Mouse (Mus musculus) kidney, embryonic 14.5 days (tissue): Measurements from ENCODE around the gene Adap1. TPM values are rescaled to one million over a fixed set of nuclear protein-coding genes. Genes with fewer than 3 reads are reported as not detected.
A peak's percentile ranks its signal among the peaks of the same experiment; 100 is the strongest.

Experiments
- ATAC-seq: fragments of 200-750 bp; cut with Nextera tagmentation; 2 replicates; pipeline ENCODE4 v1.8.0; 2017; ENCODE audit warnings: moderate number of reproducible peaks, mild to moderate bottlenecking, moderate TSS enrichment, moderate library complexity; ENCODE audit not compliant: low FRiP score, low TSS enrichment
- H3K27ac ChIP-seq: fragments of 300-500 bp; sonication (generic); 2 replicates; pipeline ENCODE4 v1.5.1; 2014; ENCODE audit warnings: low read depth, mild to moderate bottlenecking, low read length, moderate library complexity, mixed read lengths
- H3K27me3 ChIP-seq: fragments of 300-500 bp; sonication (generic); 2 replicates; pipeline ENCODE4 v1.6.1; 2014; ENCODE audit warnings: mild to moderate bottlenecking, low read length; ENCODE audit not compliant: control insufficient read depth, insufficient read depth
- H3K36me3 ChIP-seq: fragments of 300-500 bp; sonication (generic); 2 replicates; pipeline ENCODE4 v1.6.1; 2014; ENCODE audit warnings: low read length, mixed read lengths; ENCODE audit not compliant: control insufficient read depth, insufficient read depth
- H3K4me1 ChIP-seq: fragments of 300-500 bp; sonication (generic); 2 replicates; pipeline ENCODE4 v1.6.1; 2014; ENCODE audit warnings: low read length, mixed read lengths; ENCODE audit not compliant: control insufficient read depth, insufficient read depth
- H3K4me2 ChIP-seq: fragments of 300-500 bp; sonication (generic); replicated peaks from 2 replicates; pipeline ENCODE4 v1.6.1; 2014; ENCODE audit warnings: low read depth, mild to moderate bottlenecking, low read length
- H3K4me3 ChIP-seq: fragments of 300-500 bp; sonication (generic); 2 replicates; pipeline ENCODE4 v1.5.1; 2014; ENCODE audit warnings: mild to moderate bottlenecking, low read length
- H3K9ac ChIP-seq: fragments of 300-500 bp; sonication (generic); 2 replicates; pipeline ENCODE4 v1.6.1; 2014; ENCODE audit warnings: low read depth, mild to moderate bottlenecking, low read length, moderate library complexity
- H3K9me3 ChIP-seq: fragments of 300-500 bp; sonication (generic); 2 replicates; pipeline ENCODE4 v1.6.1; 2016; ENCODE audit warnings: low read length; ENCODE audit not compliant: control insufficient read depth
- WGBS: fragments of 180-500 bp; shearing (Covaris S2); extraction: QIAGEN DNeasy Blood & Tissue Kit; methylation state at CpG from one replicate; pipeline ENCODE4 v1.1.7; 2014; 5-methylcytosine and 5-hydroxymethylcytosine counted together
- polyA plus RNA-seq: library from polyadenylated mRNA; unstranded; fragments of >200 nt; fragmentation: Nextera tagmentation; extraction: Ambion mirVana; gene quantifications from 2 replicates; pipeline ENCODE4 v1.2.1, GENCODE M21; 2014

Adap1 gene
- polyA plus RNA-seq, 1 experiment from 2014 or later: 0.89 TPM

DNA sequence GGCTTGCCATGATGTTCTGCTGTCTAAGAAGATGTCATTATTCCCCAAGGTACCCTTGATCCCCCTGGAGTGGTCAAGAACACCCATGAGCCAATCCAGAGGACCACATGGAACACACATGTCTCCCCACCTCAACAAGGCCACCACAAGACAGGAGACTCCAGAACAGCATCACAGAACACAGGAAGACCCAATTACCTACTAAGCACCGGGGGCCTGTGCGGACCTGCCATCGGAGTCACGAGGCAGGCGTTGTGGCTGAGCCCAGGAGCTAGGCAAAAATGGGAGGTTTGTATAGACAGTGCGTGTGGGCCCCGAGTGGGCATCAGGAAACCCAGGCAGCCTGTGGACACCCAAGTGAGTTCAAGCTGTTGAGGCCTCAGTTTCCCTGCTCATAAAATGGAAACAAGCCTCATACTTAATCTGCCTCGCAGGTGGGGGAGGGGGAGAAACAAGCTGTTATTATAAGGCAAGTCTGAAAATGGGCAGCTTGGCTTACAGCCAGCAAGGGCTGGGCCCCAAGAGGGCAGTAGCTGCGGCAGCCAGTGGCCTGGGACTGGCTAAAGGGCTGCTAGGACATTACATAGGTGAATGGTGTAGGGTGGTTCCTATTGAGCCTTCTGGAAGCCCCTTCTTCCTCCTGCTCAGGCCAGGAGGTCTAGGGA, 2.0 kb downstream of the Adap1 start:
- 78% methylated on average over 9 of the region's 9 CpGs for WGBS
- no peak for ATAC-seq

DNA sequence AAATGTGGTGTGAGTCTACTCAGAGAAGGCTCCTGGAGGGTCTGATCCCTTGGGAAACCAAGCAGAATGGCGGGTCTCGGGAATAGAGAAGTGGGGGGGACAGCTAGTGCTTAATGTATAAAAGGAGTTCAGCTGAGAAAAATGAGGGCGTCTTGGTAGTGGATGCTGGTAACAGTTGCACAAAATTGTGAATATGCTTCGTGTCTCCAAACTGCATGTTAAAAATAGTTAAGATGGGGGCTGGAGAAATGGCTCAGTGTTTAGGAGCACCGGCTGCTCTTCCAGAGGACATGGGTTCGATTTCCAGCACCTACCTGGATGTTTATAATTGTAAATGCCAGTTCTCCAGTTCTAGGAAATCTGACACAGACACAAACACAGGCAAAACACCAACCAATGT, 4.1 kb downstream of the Adap1 start:
- H3K4me3 ChIP-seq: no peak overlapping the region
- H3K36me3 ChIP-seq: no peaks in the 10 kb centered on the region
- no peak overlapping the region for H3K27ac ChIP-seq
- peaks cover 30% of the 10 kb centered on the region for H3K27me3 ChIP-seq
- ATAC-seq: no peak
- H3K4me1 ChIP-seq: peaks cover 8% of the 10 kb centered on the region; the same call in 1 of the 2 replicates
- H3K9me3 ChIP-seq: no peaks in the 10 kb centered on the region
- no peak overlapping the region for H3K4me2 ChIP-seq
- no peak overlapping the region for H3K9ac ChIP-seq
- WGBS: 83% methylated on average over 6 of the region's 6 CpGs

More for the DNA sequence above, 2.0 kb downstream of the Adap1 start:
- Histone ChIP-seq H3K36me3 (no peaks in the 10 kb centered on the region), H3K27ac (no peak overlapping the region), H3K9ac (no peak overlapping the region), H3K4me2 (no peak overlapping the region), H3K4me3 (no peak overlapping the region), H3K4me1 (peaks cover 8% of the 10 kb centered on the region; the same call in 1 of the 2 replicates), H3K27me3 (peaks cover 32% of the 10 kb centered on the region), H3K9me3 (no peaks in the 10 kb centered on the region)

DNA sequence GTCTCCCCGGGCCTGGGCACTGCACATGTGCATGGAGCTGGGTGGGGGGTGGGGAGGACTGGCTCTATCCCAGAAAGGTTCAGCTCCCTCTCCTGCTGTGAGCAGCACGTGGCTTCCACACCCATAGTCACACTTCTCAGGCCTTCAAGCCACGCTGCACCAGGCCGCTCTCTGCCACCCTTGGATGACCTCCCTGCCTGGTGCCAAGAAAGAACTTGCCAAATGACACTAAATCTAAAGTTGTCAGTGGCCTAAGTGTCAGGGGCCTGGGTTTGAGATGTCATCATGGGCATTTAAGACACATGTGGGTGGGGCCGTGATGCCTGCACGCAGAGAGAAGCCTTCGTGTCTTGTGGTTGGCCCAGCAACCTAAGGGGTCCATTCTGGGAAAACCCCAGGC, 5.0 kb downstream of the Adap1 start:
- Histone ChIP-seq H3K4me3 (no peak overlapping the region), H3K4me2 (no peak overlapping the region), H3K9ac (no peak overlapping the region), H3K4me1 (peaks cover 8% of the 10 kb centered on the region; the same call in 1 of the 2 replicates), H3K27me3 (peaks cover 21% of the 10 kb centered on the region), H3K9me3 (no peaks in the 10 kb centered on the region), H3K27ac (no peak overlapping the region), H3K36me3 (no peaks in the 10 kb centered on the region)
- no peak for ATAC-seq
- WGBS: 75% methylated on average over 7 of the region's 7 CpGs

DNA sequence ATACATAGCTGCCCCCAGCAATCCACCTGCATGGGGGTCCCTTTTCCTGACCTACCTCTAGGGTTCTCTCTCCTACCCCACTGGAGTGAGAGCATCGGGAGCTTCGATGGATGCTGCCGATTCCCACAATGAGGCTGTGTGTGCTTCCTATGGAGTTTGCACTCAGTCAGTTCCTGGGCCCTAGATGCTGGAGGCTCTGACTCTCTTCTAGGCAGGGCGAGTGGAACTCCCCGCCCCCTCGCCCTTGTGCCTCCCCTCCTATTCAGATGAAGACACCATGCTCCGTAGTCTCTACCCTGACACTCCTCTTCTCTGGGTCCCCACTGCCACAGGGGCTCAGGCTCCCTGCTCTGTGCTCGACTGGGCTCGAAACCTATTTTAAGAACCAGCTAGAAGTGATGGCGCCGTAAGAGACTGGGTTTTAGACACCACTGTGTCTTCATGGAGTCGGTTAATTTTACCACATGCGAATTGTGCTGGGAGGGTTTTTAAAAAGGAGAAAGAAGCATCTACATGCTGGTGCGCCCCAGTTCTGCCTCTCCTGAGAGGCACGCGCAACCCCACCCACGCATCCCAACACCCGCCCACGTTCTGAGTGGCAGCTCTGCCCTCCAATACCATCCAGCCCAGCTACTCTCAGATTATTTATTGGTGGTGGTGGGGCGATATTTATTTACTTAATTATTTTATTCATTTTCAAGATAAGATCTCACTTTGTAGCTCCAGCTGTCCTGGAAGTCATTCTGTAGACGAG, 7.5 kb downstream of the Adap1 start:
- Histone ChIP-seq H3K27ac (0 out of 2 replicates have a peak overlapping the region, but pooled peaks have one; percentile 11), H3K36me3 (no peaks in the 10 kb centered on the region)
- WGBS: 62% methylated on average over 21 of the region's 21 CpGs

DNA sequence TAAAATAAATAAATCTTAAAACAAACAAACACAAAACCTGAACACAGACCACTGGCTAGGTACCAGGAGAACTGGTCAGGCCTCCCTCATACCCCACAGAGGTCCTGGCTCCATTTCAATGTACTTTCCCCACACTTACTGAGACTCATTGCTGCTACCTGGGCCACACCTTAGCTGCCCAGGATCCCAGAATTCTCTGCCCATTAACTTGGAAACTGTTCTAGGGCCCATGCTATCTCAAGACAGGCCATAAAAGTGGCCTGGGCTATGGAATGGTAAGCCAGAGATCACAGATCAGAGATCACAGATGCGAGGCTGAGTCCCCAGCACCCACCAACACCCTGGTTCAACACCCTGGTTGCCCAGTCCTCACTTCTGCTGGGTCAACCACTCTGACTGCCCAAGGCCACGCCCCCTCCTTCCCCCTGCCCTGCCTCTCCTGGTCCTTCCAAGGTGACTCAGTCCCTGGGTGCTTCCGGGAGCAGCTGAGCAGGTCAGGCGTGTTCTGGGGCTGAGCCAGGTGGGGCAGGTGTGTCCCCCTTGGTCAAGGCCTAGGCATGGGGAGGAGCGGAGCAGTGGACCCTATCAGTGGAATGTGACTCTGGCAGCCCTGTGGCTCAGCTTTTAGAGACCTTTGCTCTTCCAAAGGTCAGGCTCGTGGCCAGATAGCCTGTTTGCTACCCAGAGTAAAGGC, 8.3 kb downstream of the Adap1 start:
- WGBS: 57% methylated on average over 6 of the region's 6 CpGs
- H3K27ac ChIP-seq: 0 out of 2 replicates have a peak overlapping the region, but pooled peaks have one; percentile 11

More for the DNA sequence above, 7.5 kb downstream of the Adap1 start:
- H3K27me3 ChIP-seq: 0 out of 2 replicates have a peak, but pooled peaks cover 2% of the 10 kb centered on the region
- no peak overlapping the region for H3K9ac ChIP-seq
- no peaks in the 10 kb centered on the region for H3K9me3 ChIP-seq
- H3K4me2 ChIP-seq: no peak overlapping the region
- ATAC-seq: no peak
- no peaks in the 10 kb centered on the region for H3K4me1 ChIP-seq
- no peak overlapping the region for H3K4me3 ChIP-seq

DNA sequence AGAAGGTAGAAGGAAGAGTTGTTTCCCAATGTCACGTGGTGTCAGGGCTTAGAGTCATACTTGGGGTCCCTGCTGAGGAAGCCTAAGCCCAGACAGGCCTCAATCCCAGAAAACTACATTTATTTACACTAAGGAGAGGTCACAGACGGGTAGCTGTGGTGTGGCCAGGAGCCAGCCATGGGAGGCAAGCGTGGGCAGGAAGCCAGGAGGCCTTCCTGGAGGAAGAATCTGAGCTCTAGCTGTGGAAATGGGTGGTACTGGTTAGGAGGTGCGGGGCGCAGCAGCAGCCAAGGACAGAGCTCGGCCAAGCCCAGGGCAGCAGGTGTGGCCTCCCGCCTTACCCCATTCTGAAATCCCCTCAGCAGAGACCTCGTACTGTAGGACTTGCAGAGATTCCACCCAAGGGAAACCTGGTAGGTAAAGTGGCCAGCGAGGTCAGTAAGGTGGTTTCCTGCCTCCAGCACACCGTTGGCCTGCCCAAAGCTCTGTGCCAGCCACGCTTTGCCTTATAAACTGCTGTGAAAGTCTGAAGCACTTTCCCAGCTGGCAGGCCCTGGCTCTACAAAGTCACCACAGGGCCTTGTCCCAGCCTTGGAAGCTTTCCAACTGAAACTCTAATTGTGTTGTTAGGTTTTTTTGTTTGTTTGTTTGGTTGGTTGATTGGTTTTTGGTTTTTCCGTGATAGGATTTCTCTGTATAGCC, 10.3 kb downstream of the Adap1 start:
- ATAC-seq: no peak
- Histone ChIP-seq H3K36me3 (no peaks in the 10 kb centered on the region), H3K4me1 (no peaks in the 10 kb centered on the region), H3K27me3 (no peaks in the 10 kb centered on the region), H3K9me3 (no peaks in the 10 kb centered on the region), H3K27ac (no peak overlapping the region), H3K9ac (no peak overlapping the region), H3K4me2 (no peak overlapping the region), H3K4me3 (no peak overlapping the region)
- 84% methylated on average over 12 of the region's 12 CpGs for WGBS

More for the DNA sequence above, 8.3 kb downstream of the Adap1 start:
- H3K36me3 ChIP-seq: no peaks in the 10 kb centered on the region
- H3K4me3 ChIP-seq: no peak overlapping the region
- no peaks in the 10 kb centered on the region for H3K9me3 ChIP-seq
- no peak overlapping the region for H3K9ac ChIP-seq
- ATAC-seq: peak; percentile 63; the same call in 1 of the 2 replicates
- H3K27me3 ChIP-seq: no peaks in the 10 kb centered on the region
- H3K4me1 ChIP-seq: no peaks in the 10 kb centered on the region
- H3K4me2 ChIP-seq: no peak overlapping the region

DNA sequence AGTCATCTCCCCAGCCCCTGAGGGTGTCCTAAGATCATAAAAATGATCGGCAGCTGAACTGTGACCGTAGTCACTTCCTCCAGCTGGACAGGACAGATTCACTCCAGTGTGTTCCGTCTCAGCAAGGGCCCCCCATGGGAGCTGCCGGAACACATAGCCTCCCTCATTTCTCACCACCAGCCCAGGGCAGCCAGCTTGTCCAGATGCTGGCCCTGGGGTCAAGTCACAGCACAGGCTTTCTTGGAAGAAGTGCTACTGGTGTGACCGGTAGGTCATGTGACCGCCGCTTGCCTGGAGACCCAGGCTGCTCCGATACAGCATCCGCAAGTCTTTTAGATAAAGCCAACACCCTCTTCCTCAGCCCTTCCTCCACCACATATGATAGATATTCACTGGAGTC, 11.9 kb downstream of the Adap1 start:
- no peaks in the 10 kb centered on the region for H3K9me3 ChIP-seq
- 61% methylated on average over 9 of the region's 9 CpGs for WGBS
- no peak overlapping the region for H3K9ac ChIP-seq
- no peak for ATAC-seq
- no peaks in the 10 kb centered on the region for H3K27me3 ChIP-seq
- H3K4me3 ChIP-seq: no peak overlapping the region
- H3K36me3 ChIP-seq: no peaks in the 10 kb centered on the region
- H3K27ac ChIP-seq: no peak overlapping the region
- H3K4me2 ChIP-seq: no peak overlapping the region
- H3K4me1 ChIP-seq: no peaks in the 10 kb centered on the region

DNA sequence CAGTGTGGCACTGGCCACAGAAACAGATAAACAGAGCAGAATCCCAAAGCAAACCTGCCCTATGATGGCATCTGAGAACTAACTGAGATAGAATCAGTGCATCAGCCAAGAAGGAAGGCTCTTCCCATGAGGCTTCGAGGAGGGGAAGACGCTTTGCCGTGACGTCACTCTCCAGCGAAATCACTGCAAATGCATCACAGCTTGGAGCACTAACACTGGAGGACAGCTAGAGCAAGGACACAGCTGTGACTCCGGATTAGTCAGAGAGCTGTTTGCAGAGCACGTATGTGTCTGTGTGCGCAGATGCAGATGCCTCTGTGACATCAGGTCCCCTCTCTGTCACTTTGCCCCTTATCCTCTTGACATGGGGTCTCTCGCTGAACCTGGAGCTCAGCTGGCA, 13.6 kb downstream of the Adap1 start:
- Histone ChIP-seq H3K4me3 (no peak overlapping the region), H3K27ac (no peak overlapping the region), H3K4me2 (no peak overlapping the region), H3K27me3 (no peaks in the 10 kb centered on the region), H3K9ac (no peak overlapping the region), H3K9me3 (no peaks in the 10 kb centered on the region), H3K36me3 (no peaks in the 10 kb centered on the region), H3K4me1 (no peaks in the 10 kb centered on the region)
- WGBS: 95% methylated on average over 9 of the region's 9 CpGs
- ATAC-seq: no peak
